Mouse (Mus musculus): Measurements from ENCODE around the gene Psmb6.

The Psmb6 gene

GRCm38 (mm10) chr11:70525184-70525678, at the start of gene Psmb6:
Gene Psmb6, plus strand, starts transcription at chr11:70525367.
- peak; percentile 98 for DNase-seq (ENCODE audit: low spot score)

DNA sequence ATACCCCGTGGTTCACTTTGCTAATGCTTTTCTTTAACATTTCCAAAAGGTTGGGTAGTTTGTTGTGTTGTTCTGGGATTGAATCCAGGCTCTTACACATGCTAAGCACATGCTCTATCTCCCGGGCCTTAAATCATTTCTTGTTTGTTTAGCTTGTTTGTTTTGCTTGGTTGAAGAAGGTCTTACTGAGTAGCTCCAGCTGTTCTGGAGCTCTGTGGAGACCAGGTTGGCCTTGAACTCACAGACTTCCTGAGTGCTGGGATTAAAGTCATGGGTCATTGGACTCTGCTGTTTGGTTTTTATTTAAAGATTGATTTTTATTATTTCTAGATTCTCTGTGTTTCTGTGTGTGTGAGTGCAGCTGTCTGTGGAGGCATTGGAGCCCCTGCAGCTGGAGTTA, 39.7 kb upstream of the Psmb6 start:
- DNase-seq (ENCODE audit: low spot score) = no peak

GRCm38 (mm10) chr11:70487816-70488215, 37.4 kb upstream of the Psmb6 start:
- DNase-seq (ENCODE audit: low spot score) = no peak

- DNase-seq (ENCODE audit: low spot score) = no peak
Observed at GRCm38 (mm10) chr11:70489138-70489537, 36.0 kb upstream of the Psmb6 start.

DNA sequence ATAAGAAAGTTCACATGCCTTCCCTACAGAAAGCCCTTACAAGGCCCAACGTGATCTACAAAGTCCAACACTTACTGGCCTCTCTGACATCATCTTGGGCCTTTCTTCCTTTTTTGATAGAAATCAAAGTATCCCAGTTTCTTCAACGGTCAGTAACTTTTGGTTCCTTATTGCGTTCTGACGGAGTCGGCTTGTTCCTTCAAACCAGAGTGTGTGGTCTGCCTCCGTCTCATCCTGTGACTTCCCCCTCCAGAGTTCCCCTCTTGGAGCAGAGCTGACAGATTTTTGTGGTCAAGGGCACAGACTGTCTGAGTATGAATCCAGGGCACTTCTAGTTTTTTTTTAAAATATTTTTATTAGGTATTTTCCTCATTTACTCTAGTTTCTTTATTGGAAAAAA, 35.5 kb upstream of the Psmb6 start:
- no peak for DNase-seq (ENCODE audit: low spot score)

GRCm38 (mm10) chr11:70499566-70500475, 25.3 kb upstream of the Psmb6 start:
- DNase-seq (ENCODE audit: low spot score) = no peak

DNA sequence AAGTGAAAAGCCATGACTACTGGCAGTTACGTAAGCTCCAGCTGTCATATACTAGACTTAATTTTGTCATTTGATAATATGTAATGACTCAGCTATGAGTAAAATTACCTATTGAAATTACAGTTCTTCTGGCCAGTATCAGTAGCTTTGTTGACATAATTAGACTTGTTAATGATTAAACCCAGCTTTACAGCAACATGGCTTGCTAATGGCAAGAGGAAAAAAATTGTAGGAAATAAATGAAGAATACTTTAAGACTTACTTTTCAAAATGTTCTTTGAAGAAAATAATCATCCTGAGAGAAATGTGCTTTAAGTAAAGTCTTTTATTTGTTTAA, 24.7 kb upstream of the Psmb6 start:
- no peak for DNase-seq (ENCODE audit: low spot score)

- no peak for DNase-seq (ENCODE audit: low spot score)
Observed at GRCm38 (mm10) chr11:70502018-70502417, 23.1 kb upstream of the Psmb6 start.

GRCm38 (mm10) chr11:70504970-70505369, 20.2 kb upstream of the Psmb6 start, which contains the start of gene Tm4sf5:
Gene Tm4sf5, plus strand, starts transcription at chr11:70505244.
- DNase-seq (ENCODE audit: low spot score) = no peak

DNA sequence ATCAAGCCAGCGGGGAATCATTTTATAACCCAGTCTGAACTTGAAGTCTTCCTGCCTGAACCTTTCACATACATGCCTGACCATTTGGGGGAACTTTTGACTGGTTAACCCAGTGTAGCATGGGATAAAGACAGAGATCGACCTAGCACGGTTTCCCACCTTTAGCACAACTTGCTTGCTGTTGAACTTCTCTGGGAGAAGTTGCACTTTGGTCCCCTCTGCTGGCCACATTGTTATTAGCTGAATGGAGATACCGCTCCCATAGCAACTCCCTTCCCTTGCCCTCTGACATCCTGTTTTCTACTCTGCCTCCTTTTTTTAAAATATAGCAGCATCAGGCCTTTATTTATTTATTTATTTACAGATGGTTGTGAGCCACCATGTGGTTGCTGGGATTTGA, 18.8 kb upstream of the Psmb6 start:
- DNase-seq (ENCODE audit: low spot score) = peak; percentile 82

DNA sequence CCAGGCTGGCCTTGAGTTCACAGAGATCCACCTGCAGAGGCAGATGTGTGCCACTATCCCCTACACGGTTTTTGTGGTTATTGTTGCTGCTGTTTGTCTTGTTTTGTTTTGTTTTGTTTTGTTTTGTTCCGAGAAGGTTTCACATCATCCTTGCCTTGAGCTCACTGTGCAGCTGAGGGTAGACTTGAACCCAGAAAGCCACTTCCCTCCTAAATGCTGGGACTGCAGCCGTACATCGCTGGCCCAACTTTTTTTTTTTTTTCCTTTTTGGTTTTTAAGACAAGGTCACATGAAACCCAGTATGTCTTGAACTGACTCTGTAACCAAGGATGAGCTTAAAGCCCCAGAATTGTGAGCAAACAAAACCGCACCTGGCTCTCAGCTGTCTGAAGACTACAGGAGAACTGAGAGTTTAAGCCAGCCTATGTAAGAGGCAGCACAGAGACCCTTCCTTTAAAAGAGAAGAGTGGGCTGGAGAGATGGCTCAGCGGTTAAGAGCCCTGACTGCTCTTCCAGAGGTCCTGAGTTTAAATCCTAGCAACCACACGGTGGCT, 18.1 kb upstream of the Psmb6 start:
- no peak for DNase-seq (ENCODE audit: low spot score)

DNA sequence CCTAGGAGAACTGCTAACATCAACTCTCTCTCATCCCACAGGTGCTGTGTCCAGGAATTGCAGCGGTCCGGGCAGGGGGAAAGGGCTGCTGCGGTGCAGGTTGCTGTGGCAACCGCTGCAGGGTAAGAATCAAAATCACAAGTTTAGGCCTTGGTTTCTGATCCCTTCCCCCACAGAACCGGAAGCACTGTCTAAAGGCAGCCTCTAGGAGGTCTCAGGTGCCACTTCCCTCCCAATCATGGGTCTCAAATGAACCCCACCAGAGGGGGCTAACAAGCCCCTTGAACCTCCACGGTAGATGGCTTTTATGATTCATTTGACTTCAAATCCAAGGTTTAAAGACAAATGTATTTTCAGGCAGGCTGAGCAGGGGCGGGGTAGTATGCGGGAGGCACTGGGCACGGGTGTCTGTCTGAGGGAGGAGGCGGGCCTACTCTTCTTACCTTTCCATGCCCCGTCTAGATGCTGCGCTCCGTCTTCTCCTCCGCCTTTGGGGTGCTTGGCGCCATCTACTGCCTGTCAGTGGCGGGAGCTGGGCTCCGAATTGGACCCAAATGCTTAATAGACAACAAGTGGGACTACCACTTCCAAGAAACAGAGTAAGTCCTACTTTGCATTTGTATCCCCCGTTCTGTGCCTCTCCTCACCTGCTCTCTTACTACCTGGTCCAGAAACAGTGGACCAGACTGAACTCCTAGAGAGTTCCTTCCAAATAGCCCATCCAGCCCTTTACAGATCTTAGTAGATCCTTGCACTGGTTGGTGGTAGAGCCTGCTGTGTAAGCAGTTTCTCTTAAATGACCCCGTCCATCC, 15.2 kb upstream of the Psmb6 start:
- DNase-seq (ENCODE audit: low spot score) = peak; percentile 74

DNA sequence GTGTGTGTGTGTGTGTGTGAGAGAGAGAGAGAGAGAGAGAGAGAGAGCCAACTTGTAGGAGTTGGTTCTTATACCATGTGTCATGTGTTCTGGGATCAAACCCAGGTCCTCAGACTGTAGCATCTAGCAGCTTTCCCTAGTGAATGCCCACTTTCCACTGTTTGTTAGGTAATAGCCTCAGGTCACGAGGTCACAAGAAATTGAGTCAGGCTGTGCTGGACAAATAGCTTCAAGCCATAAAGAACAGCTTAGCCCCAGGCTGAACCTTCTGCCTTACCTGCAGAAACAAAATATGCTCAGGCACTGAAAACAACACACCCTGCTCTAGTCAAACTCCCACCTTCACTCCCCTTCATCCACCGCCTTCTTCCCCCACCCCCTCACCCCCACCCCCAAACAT, 13.9 kb upstream of the Psmb6 start:
- DNase-seq (ENCODE audit: low spot score) = no peak

DNA sequence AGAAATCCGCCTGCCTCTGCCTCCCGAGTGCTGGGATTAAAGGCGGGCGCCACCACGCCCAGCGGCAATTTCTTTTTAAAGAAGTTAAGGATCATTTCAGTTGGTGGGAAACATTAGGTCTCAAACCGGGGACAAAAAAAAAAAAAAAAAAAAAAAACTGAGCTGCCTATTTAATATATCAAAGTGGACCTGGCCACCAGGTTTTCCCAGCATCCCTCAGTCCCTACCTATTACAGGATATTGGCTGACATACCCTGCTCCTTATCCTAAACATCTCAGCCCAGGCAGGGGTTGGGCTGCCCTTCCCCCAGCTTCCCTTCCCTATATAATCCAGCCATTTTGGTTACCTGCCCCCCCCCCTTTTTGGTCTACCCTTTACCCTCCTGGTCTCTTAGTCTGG, 13.3 kb upstream of the Psmb6 start:
- no peak for DNase-seq (ENCODE audit: low spot score)

DNA sequence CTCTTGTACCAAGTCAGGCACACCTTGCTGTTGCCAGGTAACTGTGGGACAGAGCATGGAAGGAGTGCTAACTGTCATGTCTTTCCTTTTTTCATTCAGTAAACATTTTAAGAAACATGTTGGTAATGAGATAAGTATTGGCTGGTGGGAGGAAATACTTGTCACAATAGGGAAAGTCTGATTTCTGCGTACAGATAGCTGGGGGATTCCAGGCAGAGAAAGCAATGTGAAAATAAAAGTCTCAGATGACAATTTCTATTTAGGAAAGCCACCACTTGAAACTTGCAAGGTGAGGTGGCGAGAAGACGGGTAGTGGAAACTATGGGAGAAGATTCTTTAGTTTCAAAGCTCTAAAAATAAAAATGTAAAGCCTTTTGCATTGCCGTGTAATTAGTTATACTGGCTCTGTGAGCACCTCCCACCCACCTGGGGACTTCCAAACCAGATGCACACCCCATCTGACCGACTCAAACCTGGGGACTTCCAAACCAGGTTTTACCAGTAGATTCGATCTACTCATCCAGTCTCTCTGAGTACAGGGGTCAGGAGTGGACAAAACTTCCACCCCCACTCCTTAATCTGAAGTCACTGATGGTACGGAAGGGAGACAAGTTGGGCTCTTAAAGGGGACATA, 12.3 kb upstream of the Psmb6 start:
- no peak for DNase-seq (ENCODE audit: low spot score)

DNA sequence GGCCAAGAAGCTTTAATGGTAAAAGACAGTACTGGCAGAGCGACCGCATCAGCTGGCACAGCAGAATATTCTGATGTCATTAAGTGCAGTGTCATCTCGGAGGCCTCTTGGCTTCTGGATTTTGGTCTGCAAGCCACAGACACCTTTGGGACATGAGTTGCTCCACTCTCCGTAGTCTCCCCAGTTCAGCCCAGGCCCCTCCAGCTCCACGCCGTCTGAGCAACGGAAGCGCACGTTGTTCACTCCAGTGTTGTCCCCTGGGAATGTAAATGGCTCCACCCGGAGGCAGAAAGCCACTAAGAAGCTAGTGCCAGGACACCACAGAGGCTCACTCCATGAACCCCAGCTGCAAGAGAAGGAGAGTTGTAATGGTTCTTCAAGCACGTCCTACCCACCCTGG, 11.6 kb upstream of the Psmb6 start:
- no peak for DNase-seq (ENCODE audit: low spot score)

- no peak for DNase-seq (ENCODE audit: low spot score)
Observed at GRCm38 (mm10) chr11:70514288-70514687, 10.9 kb upstream of the Psmb6 start, which contains the start of gene Vmo1. Gene Vmo1, minus strand, starts transcription at chr11:70514616.

DNA sequence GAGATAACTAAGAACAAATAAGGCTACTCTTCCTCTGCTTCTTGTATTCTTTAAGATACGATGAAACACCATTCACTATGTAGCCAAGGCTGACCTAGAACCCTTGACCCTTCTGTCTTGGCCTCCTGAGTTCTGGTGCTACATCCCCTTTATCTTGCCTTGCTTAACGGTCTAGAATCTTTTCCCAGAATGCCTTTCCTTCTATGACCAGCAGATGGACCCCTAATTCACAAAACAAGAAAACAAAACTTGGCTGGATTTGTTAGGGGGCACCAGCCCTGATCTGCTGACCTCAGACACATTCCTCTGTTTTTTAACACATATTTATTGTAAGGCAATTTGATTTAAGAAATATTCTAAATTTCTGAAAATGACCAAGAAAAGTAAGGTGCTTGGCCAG, 8.8 kb upstream of the Psmb6 start:
- peak; percentile 83 for DNase-seq (ENCODE audit: low spot score)

DNA sequence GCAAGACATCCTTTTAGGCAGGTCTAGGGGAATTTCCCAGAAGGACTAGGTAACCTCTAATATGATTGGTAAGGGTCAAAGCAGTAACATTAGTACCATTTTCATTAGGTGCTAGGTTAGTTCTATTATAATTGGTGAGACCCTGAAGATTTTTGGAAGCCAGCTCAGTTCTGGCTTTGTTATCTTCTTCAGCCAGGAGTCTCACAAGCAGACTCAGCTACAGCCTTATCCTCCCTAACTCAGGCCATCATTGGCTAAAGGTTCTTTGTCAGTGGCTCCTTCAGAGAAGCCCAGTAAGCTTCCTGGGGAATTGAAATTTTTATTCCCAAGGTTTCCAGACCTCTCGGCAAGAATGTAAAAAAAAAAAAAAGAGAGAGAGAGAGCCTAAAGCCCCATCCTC, 6.7 kb upstream of the Psmb6 start:
- no peak for DNase-seq (ENCODE audit: low spot score)

DNA sequence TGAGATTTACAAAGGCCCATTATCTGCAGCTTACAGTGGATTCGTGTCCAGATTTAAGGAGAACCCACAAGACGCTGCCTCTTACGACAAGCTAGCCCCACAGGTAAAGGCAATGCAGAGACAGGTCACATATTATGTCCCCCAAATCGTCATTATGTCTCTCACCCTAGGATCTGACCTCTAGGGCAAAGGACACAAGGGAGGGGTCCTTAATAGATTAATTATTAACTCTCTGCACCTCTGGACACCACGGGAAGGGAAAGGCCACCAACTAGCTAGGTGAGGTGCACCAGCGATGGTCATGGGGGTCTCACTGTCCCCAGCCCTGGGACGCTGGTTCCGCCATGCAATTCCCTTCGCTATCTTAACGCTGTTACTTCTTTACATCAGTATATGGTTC, 6.2 kb upstream of the Psmb6 start, which contains the start of gene Gltpd2:
TSS of gene Gltpd2 (plus strand) at position 274 of the 400 bp plus-strand sequence.
- DNase-seq (ENCODE audit: low spot score) = no peak

GRCm38 (mm10) chr11:70520178-70520769, 4.9 kb upstream of the Psmb6 start:
- peak; percentile 59 for DNase-seq (ENCODE audit: low spot score)

Measured in embryo, embryonic 10.5 days (tissue).